Mouse (Mus musculus): ENCODE measurements around the gene Ptprg.

Gene Ptprg

GRCm38 (mm10) chr14:11553273-11553665 is at the start of gene Ptprg:
Ptprg (plus strand) TSS chr14:11553532.
- DNase-seq, result no peak

- no peak for DNase-seq
Measured at GRCm38 (mm10) chr14:11503803-11504365, 49.4 kb upstream of the Ptprg start.

DNA sequence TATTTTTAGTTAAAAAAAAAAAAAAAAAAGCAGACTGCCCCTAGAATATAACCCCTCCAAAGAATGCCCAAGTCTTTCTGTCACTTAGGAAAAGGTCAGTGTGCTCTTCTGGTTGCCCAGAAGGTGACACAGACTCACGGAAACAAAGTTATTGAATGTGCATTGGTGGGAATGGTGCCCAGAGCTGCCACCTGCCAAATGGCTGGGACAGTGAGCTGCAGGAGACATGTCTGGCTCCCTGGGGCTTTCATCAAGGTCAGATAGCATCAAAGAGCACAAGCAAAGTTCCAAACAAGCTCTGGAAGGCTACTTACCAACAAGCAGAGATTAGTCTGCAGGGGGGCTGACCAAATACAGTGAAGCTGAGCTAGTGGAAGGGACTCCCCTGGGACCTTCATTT is 43.2 kb upstream of the Ptprg start:
- no peak for DNase-seq

DNA sequence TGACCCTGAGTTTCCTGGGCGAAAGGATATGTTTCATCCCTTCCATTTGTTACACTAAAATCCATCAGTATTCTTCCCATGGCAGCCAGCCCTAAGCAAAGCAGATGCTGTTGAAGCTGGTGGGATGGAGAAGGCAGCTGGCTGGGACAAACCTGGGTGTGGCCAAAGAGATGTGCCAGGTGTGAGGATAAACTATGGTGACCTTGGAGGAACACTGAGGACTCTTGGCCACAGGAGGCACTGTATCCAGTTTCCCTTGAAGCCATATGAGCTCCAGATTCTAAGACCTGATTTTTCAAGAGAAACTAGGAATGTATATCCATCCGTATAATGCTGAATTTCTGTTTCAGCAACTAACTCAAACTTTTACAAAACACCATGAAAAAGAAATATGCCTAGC is 34.2 kb upstream of the Ptprg start:
- DNase-seq, result no peak

DNA sequence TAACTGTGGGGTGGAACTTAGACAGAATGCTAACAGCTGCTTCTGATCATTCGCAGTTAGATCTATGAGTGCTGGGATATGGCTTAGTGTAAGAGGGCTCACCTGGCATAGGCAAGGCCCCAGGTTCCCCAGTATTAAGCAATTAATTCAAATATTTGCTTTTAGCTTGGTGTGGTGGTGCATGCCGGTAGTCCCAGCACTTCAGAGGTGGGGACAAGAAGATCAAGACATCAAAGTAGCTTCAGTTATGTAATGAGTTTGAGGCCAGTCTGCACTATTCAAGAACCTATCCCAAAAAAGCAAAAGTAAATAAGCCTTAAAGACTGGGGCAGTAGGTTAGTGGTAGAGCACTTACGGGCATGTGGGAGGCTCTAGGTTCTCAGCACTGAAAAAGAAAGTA is 30.3 kb upstream of the Ptprg start:
- DNase-seq, result no peak

DNA sequence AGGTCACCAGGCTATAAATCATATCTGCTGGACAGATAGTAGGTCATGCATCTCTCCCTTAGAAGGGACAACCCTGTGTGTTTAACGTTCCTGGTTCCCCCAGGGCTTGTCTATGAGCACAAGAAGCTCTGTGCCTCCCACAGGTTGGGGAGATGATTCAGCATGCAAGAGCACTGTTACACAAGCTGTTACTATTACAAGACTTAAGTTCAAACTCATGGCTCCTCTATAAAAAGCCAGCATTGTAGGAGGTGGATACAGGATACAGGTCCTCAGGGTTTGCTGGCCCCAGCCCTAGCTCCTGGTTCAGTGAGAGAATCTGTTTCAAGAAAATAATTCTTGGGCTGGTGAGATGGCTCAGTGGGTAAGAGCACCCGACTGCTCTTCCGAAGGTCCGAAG is 23.7 kb upstream of the Ptprg start:
- no peak for DNase-seq

- no peak for DNase-seq
Measured at GRCm38 (mm10) chr14:11534456-11534855, 18.9 kb upstream of the Ptprg start.

GRCm38 (mm10) chr14:11536121-11536520 is 17.2 kb upstream of the Ptprg start:
- no peak for DNase-seq

DNA sequence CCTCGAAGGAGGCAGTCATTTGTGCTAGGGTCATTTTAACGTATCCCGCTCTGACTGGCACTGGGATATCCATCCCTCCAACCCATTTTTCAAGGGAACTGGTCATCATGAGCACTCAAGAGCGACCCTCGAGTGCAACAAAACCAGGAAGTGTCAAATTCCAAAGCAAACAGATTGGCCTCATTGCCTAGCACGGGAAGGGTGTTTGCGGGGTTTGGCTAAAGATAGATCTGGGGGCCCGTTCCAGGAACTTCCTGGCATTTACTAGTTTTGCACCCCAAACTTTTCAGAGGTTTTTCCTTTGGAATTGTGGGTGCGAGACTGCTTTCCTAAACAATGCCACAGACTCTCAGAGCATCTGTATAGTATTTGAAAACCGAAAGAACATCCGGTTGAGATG is 1.4 kb upstream of the Ptprg start:
- no peak for DNase-seq

- no peak for DNase-seq
Measured at GRCm38 (mm10) chr14:11552521-11553272, 635 bp upstream of the Ptprg start.

DNA sequence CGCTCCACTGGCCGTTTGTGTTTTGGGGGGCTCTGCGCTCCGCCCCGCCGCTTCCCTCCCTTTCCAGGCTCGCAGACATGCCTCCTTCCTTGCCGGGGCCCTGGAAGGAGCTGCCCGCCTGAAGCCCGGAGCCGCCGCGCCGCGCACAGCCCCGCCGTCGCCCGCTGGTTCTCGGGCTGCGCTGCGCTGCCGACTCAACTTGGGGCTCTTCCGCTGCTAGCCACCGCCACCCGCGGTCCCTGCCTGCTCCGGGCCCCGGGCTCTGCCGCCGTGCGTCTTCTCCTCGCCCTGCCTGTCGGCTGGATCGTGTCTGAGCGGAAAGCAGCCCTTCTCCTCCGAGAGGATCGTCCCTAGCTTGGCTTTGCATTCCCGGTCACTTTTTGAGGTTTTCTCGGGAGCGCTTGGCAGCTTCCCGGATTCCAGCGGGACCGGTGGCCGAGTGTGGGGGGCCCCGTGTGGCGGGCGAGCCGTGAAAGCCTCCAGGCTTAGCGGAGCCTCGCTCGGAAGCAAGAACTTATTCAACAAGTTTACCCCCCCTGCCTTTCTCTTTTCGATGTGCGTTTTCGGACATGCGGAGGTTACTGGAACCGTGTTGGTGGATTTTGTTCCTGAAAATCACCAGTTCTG is 460 bp downstream of the Ptprg start:
- DNase-seq, result no peak

DNA sequence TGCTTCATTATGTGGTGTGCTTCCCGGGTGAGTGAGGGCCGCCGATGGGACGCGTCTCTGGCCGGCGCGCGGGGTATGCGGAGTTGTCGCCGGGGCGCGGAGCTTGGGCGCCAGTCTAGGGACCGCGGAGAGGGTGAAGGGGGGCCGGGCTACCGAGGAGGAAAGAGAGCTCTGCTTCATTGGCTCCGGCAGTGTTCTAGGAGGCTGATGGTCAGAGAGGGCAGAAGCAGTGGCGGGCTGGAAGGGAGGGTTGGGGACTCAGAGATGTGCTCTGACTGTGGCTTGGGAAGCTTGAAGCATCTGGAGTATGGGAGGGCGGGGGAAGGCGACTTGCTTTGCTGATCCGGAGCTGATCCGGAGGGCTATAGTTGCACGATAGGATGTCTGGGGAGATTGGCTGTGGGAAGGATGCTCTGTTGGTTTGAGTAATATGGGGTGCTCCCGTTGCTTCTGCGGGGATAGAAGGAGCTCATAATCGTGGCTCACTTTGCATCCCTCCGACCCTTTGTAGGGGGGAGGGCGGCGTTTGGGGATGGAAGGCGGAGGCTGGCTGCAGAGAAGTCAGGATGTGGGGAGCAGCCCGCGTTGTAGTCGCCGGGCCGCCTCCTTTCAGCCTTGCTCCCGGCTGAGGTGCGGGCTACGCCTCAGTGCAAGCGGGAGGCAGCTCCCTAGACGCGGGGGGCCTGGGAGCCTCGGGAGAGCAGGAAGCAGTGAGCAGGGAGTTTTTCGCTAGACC is 1.1 kb downstream of the Ptprg start:
- no peak for DNase-seq

DNA sequence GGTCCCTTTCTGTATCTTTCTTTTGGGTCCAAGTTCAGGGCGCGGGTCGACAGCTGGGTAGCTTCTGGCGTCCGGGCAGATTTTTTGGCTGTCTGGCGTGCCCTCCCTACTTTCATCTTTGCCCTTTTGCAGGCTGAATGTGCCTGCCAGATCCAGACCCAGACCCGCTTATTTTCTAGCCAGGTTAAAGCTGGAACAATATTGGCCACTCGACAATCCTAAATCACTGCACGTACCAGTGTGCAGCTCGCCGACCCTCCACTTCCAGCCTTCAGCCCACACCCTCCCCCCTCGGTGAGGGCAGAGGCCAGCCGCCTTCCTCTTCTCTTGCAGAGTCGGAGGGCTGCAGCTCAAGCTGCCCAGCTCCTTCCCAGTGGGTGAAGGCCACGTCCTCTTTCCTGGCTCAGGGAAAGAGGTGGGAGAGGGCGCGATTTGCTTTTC is 1.7 kb downstream of the Ptprg start:
- DNase-seq, result no peak

DNA sequence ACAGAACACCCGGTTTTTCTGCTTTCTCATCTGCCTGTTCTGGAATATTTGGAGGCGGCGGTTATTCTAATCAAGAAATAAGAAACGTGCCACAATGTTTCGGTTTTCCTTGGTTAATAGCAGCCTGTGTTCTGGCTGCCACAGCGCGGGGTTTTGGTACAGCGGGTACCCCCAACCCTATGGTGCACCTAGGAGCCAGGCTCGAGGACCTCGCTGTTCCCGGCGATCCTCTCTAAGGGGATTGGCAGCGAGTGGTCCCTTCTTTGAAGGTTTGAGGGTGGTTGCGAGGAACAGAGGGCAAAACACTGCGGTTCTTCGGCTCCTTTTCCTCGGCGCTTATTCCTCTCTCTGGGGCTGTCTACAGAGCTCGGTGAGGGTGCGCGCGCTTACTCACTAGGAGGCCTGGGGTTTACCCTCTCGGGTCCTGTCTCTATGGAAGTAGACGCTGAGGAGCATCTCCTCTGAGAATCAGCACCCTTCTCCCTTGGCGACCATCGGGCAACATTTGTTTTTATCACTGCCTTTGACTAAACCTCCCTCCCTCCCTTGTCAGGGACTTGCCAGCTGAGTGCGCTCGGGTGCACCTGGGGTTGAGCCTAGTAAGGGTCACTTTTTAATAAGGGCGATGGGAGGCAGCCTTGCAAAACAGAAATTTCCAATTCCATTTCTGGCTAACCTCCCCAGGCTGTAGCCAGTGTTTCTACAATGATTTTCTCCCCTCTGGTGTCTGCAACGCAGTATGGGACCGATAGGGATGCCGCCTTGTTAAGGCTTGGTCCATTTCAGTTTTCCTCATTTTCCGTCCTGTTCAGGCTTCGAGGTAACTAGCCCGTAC is 2.4 kb downstream of the Ptprg start:
- DNase-seq, result no peak

- no peak for DNase-seq
Measured at GRCm38 (mm10) chr14:11556356-11557130, 3.2 kb downstream of the Ptprg start.

GRCm38 (mm10) chr14:11558496-11558895 is 5.2 kb downstream of the Ptprg start:
- DNase-seq, result no peak

- no peak for DNase-seq
Measured at GRCm38 (mm10) chr14:11560641-11561232, 7.4 kb downstream of the Ptprg start.

DNA sequence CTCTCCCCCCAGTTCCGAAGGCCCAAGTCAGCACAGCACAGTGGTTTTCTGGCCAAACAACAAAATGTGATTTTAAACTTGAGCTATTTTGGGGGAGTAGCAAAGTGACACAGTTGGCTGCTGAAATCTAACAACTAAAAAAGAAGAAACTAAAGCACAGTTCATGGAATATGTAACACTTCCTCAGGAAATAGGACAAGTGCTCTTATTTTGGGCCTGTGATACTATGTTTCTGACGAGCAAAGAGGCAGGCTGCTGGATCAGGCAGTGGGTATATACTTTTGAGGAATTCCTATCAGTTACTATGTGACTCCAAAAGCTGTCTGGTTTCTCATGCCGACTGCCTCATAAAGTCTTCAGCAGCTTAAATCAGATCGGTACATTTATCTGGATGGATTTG is 8.1 kb downstream of the Ptprg start:
- DNase-seq, result no peak

DNA sequence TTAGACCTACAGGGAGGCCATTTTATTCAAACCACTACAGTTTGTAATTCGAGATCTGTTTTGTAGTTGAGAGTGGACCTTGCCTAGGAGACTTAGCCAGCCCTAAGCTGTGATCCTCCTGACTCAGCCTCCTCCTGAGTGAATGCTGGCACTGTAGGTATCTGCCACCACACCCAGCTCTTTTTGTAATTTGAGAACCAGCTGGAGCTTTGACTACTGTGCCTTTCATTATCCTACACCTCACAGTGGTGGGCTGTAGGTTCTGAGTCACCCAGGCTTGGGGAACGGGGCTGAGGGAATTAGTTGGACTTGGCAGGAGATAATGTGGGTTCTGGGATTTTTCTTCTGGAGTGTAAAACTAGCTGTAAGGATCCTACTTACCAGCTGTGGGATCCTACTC is 9.5 kb downstream of the Ptprg start:
- no peak for DNase-seq

DNA sequence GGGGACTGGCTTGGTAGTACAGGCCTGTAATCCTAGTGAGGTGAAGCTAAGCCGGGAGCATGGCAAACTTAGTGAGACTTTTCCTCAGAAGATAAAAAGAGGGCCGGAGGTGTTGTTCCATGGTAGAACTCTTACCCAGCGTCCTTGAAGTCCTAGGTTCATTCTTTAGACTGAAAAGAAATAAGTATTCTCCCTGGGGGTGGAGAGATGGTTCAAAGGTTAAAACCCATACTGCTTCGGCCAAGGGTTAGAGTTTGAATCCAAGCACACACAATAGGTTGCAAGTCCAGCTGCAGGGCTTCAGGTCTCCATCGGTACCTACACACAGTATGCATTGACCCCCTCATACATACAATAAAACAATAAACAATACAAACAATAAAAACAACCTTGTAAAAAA is 10.3 kb downstream of the Ptprg start:
- DNase-seq, result no peak

- DNase-seq, result no peak
Measured at GRCm38 (mm10) chr14:11564456-11564855, 11.1 kb downstream of the Ptprg start.

DNA sequence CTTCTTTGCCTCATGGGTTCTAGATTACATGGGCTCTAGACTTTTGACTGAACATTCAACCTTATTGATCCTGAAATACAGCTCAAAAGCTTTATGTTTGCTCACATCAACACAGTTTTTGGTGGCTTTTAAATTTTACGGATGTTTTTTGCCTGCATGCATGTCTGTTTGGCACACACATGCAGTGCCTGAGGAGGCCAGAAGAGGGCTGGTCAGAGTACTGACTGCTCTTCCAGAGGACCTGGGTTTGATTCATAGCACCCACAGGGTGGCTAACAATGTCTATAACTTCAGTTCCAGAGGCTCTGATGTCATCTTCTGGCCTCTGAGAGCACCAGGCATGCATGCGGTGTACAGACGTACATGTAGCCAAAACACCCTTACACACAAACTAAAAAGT is 12.0 kb downstream of the Ptprg start:
- DNase-seq, result no peak
